Mouse (Mus musculus): ENCODE results near the gene 3110040N11Rik.
"Not testable (repeated sequence)": the region's sequence is repeated elsewhere in the genome, so short reads cannot be mapped to it uniquely, and the experiment has no call there.

The 3110040N11Rik gene

DNA sequence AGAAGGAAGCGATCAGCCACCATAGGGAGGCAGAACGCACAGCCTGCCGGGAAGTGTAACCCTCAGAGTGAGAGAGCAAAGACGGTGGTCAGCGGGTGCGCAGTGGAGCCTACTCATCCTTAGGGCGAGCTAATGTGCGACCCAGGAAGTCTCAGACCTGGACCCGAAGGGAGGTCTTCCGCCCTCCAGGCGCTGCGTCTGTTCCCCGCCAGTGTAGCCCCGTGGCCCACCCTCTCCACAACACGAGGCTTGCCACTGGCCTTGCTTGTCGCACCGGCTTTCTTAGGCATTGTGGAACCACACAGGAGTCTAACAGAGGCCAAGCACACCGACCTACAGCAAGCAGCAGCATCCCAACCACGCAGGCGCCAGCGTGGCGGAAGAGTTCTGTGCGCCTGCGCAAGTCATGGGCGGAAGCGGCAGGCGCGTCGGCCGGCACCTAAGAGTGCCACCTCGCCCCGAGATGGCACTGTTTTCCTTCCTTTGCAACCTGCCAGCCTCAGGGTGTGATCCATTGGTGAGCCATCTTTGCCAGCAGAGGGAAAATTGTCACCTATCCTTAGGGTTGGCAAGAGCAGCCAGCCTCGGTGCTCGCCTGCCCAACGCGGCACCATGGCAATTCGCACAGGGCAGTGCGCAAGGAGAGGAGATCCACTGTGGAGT is at the start of gene 3110040N11Rik:
3110040N11Rik (minus strand) TSS at position 384 of the 663 bp plus-strand sequence.
- peak; percentile 79 for DNase-seq

- not testable (repeated sequence) for DNase-seq
Measured at GRCm38 (mm10) chr7:81837771-81838170, 48.5 kb upstream of the 3110040N11Rik start.

- no peak for DNase-seq
Measured at GRCm38 (mm10) chr7:81835430-81835829, 46.2 kb upstream of the 3110040N11Rik start.

GRCm38 (mm10) chr7:81834847-81835246 is 45.6 kb upstream of the 3110040N11Rik start:
- no peak for DNase-seq

- peak; percentile 76 for DNase-seq
Measured at GRCm38 (mm10) chr7:81829379-81829894, 40.2 kb upstream of the 3110040N11Rik start, which contains the start of gene Btbd1. Gene Btbd1, minus strand, starts transcription at chr7:81829431.

- DNase-seq: peak; percentile 52
Measured at GRCm38 (mm10) chr7:81828681-81829378, 39.6 kb upstream of the 3110040N11Rik start.

DNA sequence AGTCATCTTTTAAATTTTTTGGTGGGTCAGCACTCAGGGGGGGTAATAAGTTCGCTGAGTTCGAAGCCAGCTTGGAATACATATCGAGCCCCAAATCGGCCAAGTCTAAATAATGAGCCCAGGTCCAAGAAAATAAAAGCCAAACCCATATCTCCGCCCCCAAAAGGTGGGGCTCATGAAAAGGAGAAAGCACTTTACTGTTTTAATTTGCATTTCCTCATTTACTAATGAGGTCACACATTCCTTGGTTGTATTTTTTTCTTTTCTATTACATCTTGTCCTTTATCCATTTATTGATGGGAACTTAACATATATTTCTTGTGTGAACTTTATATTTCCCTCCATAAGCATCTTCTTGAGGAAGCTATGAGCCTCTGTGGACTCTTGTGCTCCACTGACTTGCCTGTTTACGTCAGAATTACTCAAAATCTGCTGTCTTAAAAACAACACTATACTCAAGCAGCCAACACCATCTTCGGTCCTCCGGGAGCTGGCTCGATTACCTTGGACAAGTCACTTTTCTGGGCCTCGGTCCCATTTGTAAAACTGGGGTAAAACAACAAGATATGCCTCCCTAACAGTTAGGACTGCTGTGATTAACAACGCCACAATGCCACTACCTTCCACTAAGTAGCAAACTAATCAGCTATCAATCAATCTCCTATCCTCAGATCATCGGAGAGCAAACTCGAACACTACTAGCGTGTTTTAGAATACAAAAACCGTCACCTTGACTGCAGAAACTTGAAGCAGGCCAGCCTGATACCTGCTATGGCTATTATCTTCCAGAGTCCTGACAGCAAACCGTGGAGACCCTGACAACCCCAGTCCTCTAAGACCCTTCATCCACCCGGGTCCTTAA is 38.8 kb upstream of the 3110040N11Rik start:
- DNase-seq: no peak

DNA sequence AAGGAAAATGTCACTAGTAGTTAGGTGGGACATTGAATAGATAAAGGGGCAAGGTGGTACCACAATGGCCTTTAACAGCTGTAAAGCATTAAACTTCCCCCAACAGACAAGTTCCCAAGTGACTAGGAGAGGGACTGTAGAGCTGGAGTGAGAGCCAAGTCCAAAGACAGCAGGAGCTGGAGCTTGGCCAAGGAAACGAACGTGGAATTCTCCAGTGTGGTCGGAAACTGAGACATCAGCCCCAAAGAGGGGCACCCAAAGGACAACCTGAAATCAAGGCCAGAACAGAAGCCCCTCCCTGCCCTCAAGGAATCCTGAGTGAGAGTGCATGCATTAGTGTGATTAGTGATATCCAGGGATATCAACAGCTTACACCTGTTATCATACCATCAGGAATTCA is 36.1 kb upstream of the 3110040N11Rik start:
- DNase-seq: peak; percentile 20

DNA sequence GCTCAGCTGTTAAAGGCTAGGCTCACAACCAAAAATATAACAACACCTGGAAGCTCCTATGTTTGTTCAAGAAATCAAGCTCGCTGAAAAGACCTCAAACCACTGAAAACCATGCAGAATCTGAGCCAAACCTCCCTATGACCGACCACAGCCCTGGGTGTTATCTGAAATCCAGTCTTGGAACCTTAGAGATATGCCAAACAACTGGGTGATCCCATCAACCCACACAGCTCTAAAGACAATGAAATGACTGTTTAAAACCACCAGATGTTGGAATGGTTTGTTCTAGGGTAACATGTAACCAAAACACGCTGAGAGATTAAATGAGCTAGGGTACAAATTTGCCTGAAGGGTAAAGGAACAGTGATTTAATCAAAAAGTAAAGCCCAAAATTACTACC is 35.6 kb upstream of the 3110040N11Rik start:
- DNase-seq: no peak

- no peak for DNase-seq
Measured at GRCm38 (mm10) chr7:81806067-81806466, 16.8 kb upstream of the 3110040N11Rik start.

GRCm38 (mm10) chr7:81788536-81788935 is 742 bp downstream of the 3110040N11Rik start:
- no peak for DNase-seq

GRCm38 (mm10) chr7:81777667-81778218 is 11.5 kb downstream of the 3110040N11Rik start:
- DNase-seq: no peak

DNA sequence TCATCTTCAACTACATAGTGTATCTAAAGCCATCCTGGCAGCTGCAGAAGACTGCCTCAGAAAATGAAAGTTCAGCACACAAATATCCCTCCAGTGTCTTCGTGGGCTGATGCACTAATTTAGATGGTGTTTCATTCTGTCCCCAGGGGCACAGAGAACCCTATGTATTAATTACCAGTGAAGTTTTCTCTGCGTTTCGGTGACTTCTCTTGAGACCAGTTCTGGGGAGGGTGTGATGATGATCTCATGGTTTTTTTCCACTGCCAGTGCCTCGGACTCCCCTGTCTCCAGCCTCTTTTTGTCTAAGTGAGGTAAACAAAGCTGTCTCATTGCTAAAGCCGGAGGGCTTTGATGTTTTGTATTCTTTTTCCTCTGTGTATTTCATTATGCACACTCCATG is 14.0 kb downstream of the 3110040N11Rik start:
- no peak for DNase-seq

DNA sequence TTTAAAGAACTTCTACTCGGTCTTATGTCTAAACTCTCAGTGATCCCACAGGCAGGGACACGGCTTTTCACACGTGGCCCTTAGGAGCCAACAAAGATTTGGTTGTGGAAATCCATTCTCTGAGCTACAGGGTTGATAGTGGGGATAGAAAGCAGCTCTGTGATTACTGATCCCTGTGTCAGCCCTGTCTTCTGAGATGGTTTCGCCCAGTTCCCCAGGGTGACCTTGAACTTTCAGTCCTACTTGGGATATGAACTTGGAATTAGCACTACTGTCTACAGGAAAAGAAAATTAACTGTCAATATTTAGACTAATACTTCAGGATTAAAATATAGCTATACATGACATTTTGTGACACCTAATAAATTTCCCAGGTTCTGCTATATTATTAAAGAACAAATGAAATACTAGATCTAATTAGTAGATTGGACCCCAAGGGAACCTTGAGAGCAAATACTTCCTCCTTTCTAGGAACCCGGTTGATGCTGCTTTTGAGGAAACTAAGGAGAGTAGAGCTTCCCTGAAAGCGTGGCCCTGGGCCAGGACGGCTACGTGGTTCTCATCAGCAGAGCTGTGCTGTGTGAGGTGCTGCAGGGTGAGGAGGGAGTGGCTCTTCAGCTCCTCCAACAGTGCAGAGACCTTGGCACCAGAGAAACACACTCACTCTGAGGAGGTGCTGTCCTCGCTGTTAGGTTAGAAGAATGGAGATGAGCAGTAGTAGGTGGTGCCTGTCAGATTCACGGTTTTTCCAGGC is 16.3 kb downstream of the 3110040N11Rik start:
- DNase-seq: no peak

GRCm38 (mm10) chr7:81763110-81763845 is 26.0 kb downstream of the 3110040N11Rik start:
- peak; percentile 13 for DNase-seq

GRCm38 (mm10) chr7:81762180-81763109 is 26.8 kb downstream of the 3110040N11Rik start, which contains the start of gene Ramac:
Gene Ramac, plus strand, starts transcription at chr7:81762925.
- DNase-seq: peak; percentile 82

DNA sequence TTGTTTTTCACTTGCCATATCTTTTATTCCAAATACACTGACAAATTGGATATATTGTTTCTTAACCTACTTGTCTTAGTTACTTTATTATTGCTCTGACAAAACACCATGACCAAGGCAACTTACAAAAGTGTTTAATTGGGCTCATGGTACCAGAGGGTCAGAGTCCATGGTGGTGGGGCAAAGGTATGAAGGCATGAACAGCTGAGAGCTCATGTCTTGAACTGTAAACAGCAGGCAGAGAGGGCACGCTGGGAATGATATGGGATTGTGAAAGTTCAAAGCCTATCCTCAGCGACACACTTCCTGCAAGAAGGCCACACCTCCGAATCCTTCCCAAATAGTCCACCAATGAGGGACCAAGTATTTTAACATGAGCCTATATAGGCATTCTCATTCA is 41.3 kb downstream of the 3110040N11Rik start:
- DNase-seq: no peak

DNA sequence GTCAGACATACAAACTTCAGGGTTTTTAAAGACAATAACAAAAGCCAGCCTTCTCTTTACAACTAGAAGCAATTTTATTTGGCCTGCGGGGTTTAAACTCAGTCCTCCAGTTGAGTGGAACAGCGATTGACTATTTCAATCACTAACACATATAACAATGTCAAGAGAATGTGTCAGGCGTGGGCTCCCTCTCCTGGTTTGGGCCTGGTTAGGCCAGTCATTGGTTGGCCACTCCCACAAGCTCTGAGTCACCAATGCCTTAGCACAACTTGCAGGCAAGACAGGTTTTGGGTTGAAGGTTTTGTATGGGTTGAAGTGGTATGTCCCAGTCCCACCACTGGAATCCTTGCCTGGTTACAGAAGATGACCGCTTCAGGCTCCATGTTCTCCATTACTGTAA is 45.1 kb downstream of the 3110040N11Rik start:
- no peak for DNase-seq

- DNase-seq: no peak
Measured at GRCm38 (mm10) chr7:81740010-81740409, 49.3 kb downstream of the 3110040N11Rik start.
